Mouse (Mus musculus): ENCODE measurements around the gene Hcfc1. TPM values are rescaled to one million over a fixed set of nuclear protein-coding genes. Genes with fewer than 3 reads are reported as not detected.

Hcfc1 gene
- polyA plus RNA-seq, 1 experiment from 2014 or later, result 41.3 TPM

DNA sequence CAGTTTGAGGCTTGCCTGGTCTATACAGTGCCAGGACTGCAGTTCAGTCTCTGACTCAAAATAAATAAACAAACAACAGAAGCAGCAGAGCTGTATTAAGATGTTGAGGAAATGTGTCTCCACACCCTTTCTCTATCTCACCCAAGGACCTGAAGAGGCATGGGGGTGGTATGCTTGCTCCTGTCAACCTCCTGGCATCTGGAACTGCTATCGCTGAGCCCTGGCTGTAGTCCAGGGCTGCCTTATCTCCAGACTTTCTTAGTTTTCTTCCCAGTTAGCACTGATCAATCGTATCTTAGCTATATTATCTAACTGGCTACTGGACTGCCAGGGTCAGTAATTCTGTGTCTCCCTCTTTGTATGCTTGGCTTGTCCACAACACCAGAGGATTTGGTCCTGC lies 24.3 kb downstream of the Hcfc1 start:
- Histone ChIP-seq H3K9ac (no peak overlapping the region), H3K27ac (ENCODE audit: poor library complexity, severe bottlenecking) (no peak overlapping the region), H3K4me2 (no peak overlapping the region), H3K4me3 (no peak overlapping the region), H3K9me3 (replicated peaks) (no peaks in the 10 kb centered on the region), H3K36me3 (peaks cover 52% of the 10 kb centered on the region), H3K27me3 (replicated peaks) (no peaks in the 10 kb centered on the region), H3K4me1 (replicated peaks) (0 out of 2 replicates have a peak, but pooled peaks cover 11% of the 10 kb centered on the region)
- no peak for ATAC-seq (ENCODE audit: insufficient number of reproducible peaks, low FRiP score)
- 27% methylated on average over 2 of the region's 2 CpGs for WGBS

DNA sequence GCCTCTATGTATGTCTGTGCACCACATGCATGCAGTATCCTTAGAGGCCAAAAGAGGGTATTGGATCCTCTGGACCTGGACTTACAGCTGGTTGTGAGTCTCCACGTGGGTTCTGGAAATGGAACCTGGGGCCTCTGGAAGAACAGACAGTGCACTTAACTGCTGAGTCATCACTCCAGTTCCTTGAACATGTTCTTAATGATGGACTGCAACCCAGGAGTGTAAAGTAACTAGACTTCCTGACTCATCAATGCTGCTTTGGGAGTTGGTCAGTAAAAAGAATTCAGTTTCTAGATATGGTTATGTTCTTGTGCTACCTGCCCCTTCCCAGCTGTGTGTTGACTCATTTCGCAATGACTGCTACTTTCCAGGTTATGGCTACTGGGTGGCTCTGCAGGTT lies 34.3 kb downstream of the Hcfc1 start:
- Histone ChIP-seq H3K4me1 (replicated peaks) (no peaks in the 10 kb centered on the region), H3K9ac (no peak overlapping the region), H3K9me3 (replicated peaks) (no peaks in the 10 kb centered on the region), H3K4me3 (no peak overlapping the region), H3K4me2 (no peak overlapping the region), H3K27me3 (replicated peaks) (no peaks in the 10 kb centered on the region), H3K36me3 (0 out of 2 replicates have a peak, but pooled peaks cover 8% of the 10 kb centered on the region), H3K27ac (ENCODE audit: poor library complexity, severe bottlenecking) (no peak overlapping the region)
- 67% methylated on average over 2 of the region's 2 CpGs for WGBS
- ATAC-seq (ENCODE audit: insufficient number of reproducible peaks, low FRiP score), result no peak

- WGBS, result 30% methylated on average over 17 of the region's 17 CpGs
- H3K9me3 ChIP-seq (replicated peaks), result no peaks in the 10 kb centered on the region
- ATAC-seq (ENCODE audit: insufficient number of reproducible peaks, low FRiP score), result peak; percentile 95
- no peaks in the 10 kb centered on the region for H3K4me1 ChIP-seq (replicated peaks)
- peak within 1 kb of the TSS; percentile 65 for H3K4me2 ChIP-seq
- H3K27me3 ChIP-seq (replicated peaks), result no peaks in the 10 kb centered on the region
- H3K4me3 ChIP-seq, result peak within 1 kb of the TSS; percentile 50
- H3K27ac ChIP-seq (ENCODE audit: poor library complexity, severe bottlenecking), result no peak within 1 kb of the TSS
- H3K9ac ChIP-seq, result peak within 1 kb of the TSS; percentile 51
- peaks cover 16% of the 10 kb centered on the region; the same call in 1 of the 2 replicates for H3K36me3 ChIP-seq
Measured at GRCm38 (mm10) chrX:73930402-73931062, 35.6 kb downstream of the Hcfc1 start, which contains the start of gene Renbp. Gene Renbp (minus strand): TSS chrX:73930850.

DNA sequence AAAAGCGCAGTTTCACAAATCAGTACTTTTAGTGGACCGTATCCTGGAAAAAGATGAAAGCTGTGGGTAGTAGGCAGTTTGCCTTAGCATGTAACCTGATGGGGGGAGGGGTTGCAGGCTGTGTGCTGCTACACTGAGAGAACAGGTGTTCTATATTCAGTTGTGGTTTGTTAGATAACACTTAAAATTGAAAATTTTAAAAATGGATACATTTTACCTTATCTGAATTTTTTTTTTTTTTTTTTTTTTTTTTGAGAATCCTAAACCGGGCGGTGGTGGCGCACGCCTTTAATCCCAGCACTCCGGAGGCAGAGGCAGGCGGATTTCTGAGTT lies 43.6 kb downstream of the Hcfc1 start:
- H3K27ac ChIP-seq (ENCODE audit: poor library complexity, severe bottlenecking), result peak overlapping the region; percentile 45; the same call in 1 of the 2 replicates
- H3K27me3 ChIP-seq (replicated peaks), result no peaks in the 10 kb centered on the region
- H3K4me1 ChIP-seq (replicated peaks), result no peaks in the 10 kb centered on the region
- WGBS, result 69% methylated on average over 8 of the region's 8 CpGs
- peaks cover 32% of the 10 kb centered on the region for H3K36me3 ChIP-seq
- no peaks in the 10 kb centered on the region for H3K9me3 ChIP-seq (replicated peaks)
- H3K4me2 ChIP-seq, result peak overlapping the region; percentile 76
- H3K9ac ChIP-seq, result peak overlapping the region; percentile 67; the same call in 1 of the 2 replicates
- H3K4me3 ChIP-seq, result peak overlapping the region; percentile 63
- ATAC-seq (ENCODE audit: insufficient number of reproducible peaks, low FRiP score), result no peak

GRCm38 (mm10) chrX:73921823-73922549 lies 44.2 kb downstream of the Hcfc1 start, which contains the start of the genes Arhgap4 and Naa10:
Gene Arhgap4 (minus strand): TSS chrX:73921870.
Gene Naa10 (minus strand): TSS chrX:73921944.
- Histone ChIP-seq H3K4me2 (peak within 1 kb of the TSS; percentile 76), H3K4me1 (replicated peaks) (no peaks in the 10 kb centered on the region), H3K4me3 (peak within 1 kb of the TSS; percentile 63), H3K9me3 (replicated peaks) (no peaks in the 10 kb centered on the region), H3K36me3 (peaks cover 35% of the 10 kb centered on the region), H3K27me3 (replicated peaks) (no peaks in the 10 kb centered on the region), H3K27ac (ENCODE audit: poor library complexity, severe bottlenecking) (peak within 1 kb of the TSS; percentile 84), H3K9ac (peak within 1 kb of the TSS; percentile 78)
- 14% methylated on average over 43 of the region's 43 CpGs for WGBS
- peak; percentile 94 for ATAC-seq (ENCODE audit: insufficient number of reproducible peaks, low FRiP score)

- Histone ChIP-seq H3K4me3 (peak overlapping the region; percentile 63), H3K36me3 (peaks cover 34% of the 10 kb centered on the region), H3K4me2 (peak overlapping the region; percentile 76), H3K4me1 (replicated peaks) (no peaks in the 10 kb centered on the region), H3K27ac (ENCODE audit: poor library complexity, severe bottlenecking) (peak overlapping the region; percentile 84), H3K27me3 (replicated peaks) (no peaks in the 10 kb centered on the region), H3K9ac (peak overlapping the region; percentile 78), H3K9me3 (replicated peaks) (no peaks in the 10 kb centered on the region)
- WGBS, result 15% methylated on average over 34 of the region's 34 CpGs
- ATAC-seq (ENCODE audit: insufficient number of reproducible peaks, low FRiP score), result peak; percentile 17; the same call in 1 of the 2 replicates
Measured at GRCm38 (mm10) chrX:73921285-73921822, 44.8 kb downstream of the Hcfc1 start.

DNA sequence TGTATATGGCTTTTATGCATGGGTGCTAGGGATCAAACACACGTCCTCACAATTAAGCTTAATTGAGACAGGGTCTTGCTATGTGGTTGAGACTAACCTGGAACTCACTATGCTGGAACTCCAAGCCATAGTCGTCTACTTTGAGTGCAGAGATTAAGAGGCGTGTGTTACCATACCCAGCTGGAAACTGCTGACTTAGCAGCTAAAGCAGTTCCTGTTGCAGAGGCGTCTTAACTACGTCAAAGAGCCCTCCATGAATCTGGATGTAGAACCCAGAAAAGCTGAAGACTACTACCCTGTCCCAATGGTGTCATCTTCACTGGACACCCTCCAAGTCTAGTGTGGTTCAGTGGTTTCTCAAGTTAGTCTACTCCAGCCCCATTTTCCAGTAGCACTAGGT lies 47.5 kb downstream of the Hcfc1 start:
- Histone ChIP-seq H3K4me3 (no peak overlapping the region), H3K9ac (no peak overlapping the region), H3K27me3 (replicated peaks) (no peaks in the 10 kb centered on the region), H3K4me2 (no peak overlapping the region), H3K4me1 (replicated peaks) (no peaks in the 10 kb centered on the region), H3K36me3 (peaks cover 27% of the 10 kb centered on the region), H3K9me3 (replicated peaks) (no peaks in the 10 kb centered on the region), H3K27ac (ENCODE audit: poor library complexity, severe bottlenecking) (no peak overlapping the region)
- no peak for ATAC-seq (ENCODE audit: insufficient number of reproducible peaks, low FRiP score)
- 82% methylated on average over 5 of the region's 5 CpGs for WGBS

GRCm38 (mm10) chrX:73916945-73917344 lies 49.2 kb downstream of the Hcfc1 start:
- Histone ChIP-seq H3K4me3 (no peak overlapping the region), H3K27me3 (replicated peaks) (no peaks in the 10 kb centered on the region), H3K27ac (ENCODE audit: poor library complexity, severe bottlenecking) (no peak overlapping the region), H3K9me3 (replicated peaks) (no peaks in the 10 kb centered on the region), H3K36me3 (peaks cover 27% of the 10 kb centered on the region), H3K4me2 (no peak overlapping the region), H3K9ac (no peak overlapping the region), H3K4me1 (replicated peaks) (no peaks in the 10 kb centered on the region)
- ATAC-seq (ENCODE audit: insufficient number of reproducible peaks, low FRiP score), result no peak
- 84% methylated on average over 8 of the region's 8 CpGs for WGBS

DNA sequence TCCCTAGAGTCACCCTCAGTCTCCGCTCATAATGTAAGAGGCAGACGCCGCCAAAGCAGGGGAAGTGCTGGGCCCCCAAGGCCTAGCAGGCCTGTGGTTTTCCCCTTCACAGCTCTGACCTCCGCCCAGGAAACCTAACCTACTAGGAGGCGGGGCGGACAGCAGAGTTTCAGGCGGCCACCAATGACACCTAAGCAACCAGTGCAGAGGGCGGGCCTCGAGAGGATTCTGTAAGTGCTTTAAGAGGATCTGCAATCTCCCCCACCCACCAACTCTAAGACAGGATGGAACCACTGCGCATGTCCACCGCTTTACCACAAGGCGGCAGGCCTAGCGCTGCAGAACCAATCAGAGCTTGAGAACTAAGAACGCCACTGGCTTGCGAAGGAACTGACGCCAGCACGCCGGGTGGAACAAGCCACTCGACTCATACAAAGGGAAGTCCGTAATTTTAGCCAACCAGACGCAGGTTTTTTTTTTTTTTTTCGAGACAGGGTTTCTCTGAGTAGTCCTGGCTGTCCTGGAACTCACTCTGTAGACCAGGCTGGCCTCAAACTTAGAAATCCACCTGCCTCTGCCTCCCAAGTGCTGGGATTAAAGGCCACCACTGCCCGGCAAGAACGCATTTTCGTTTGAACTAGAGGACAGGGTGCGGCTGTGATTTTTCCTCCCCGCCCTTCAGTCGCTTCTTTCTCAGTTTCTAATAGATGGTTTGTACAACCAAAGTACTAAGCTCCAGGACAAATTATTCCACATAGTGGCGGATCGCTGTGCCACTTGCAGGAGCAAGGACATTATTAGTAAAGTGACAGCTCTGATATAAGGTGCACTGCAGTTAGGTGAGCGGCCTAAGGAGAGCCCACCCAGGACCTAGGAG lies 51.1 kb downstream of the Hcfc1 start:
- Histone ChIP-seq H3K9me3 (replicated peaks) (no peaks in the 10 kb centered on the region), H3K4me1 (replicated peaks) (0 out of 2 replicates have a peak, but pooled peaks cover 2% of the 10 kb centered on the region), H3K9ac (no peak overlapping the region), H3K4me3 (peak overlapping the region; percentile 26), H3K27ac (ENCODE audit: poor library complexity, severe bottlenecking) (peak overlapping the region; percentile 76), H3K4me2 (peak overlapping the region; percentile 47), H3K27me3 (replicated peaks) (0 out of 2 replicates have a peak, but pooled peaks cover 7% of the 10 kb centered on the region), H3K36me3 (peaks cover 27% of the 10 kb centered on the region)
- WGBS, result 30% methylated on average over 31 of the region's 31 CpGs
- ATAC-seq (ENCODE audit: insufficient number of reproducible peaks, low FRiP score), result peak; percentile 96

- H3K4me2 ChIP-seq, result no peak overlapping the region
- 0 out of 2 replicates have a peak, but pooled peaks cover 10% of the 10 kb centered on the region for H3K27me3 ChIP-seq (replicated peaks)
- no peak for ATAC-seq (ENCODE audit: insufficient number of reproducible peaks, low FRiP score)
- no peaks in the 10 kb centered on the region for H3K9me3 ChIP-seq (replicated peaks)
- no peaks in the 10 kb centered on the region for H3K36me3 ChIP-seq
- 63% methylated on average over 2 of the region's 2 CpGs for WGBS
- H3K4me3 ChIP-seq, result no peak overlapping the region
- H3K27ac ChIP-seq (ENCODE audit: poor library complexity, severe bottlenecking), result no peak overlapping the region
- H3K9ac ChIP-seq, result no peak overlapping the region
- 0 out of 2 replicates have a peak, but pooled peaks cover 2% of the 10 kb centered on the region for H3K4me1 ChIP-seq (replicated peaks)
Measured at GRCm38 (mm10) chrX:73911588-73911987, 54.6 kb downstream of the Hcfc1 start.

Data from heart, embryonic 12.5 days (tissue).